Mouse (Mus musculus) retina, adult 2 months (tissue): ENCODE measurements at regions not wholly inside any gene's neighbourhood (a gene's known extent, or its start where the extent isn't known, plus 50 kb on each side); places are given as distances from the start of the nearest gene placed in this dataset.

Source experiments
- DNase-seq: peaks from one replicate; pipeline ENCODE4 v3.0.0-alpha.2; 2012; ENCODE audit warnings: low read depth, low spot score

- no peak for DNase-seq
These were observed 147.3 kb upstream of the Rasa1 start for GRCm38 (mm10) chr13:85436254-85436653.

GRCm38 (mm10) chr13:85430821-85431220 is 141.9 kb upstream of the Rasa1 start:
- DNase-seq = no peak

GRCm38 (mm10) chr13:85430040-85430439 is 141.1 kb upstream of the Rasa1 start:
- no peak for DNase-seq

DNA sequence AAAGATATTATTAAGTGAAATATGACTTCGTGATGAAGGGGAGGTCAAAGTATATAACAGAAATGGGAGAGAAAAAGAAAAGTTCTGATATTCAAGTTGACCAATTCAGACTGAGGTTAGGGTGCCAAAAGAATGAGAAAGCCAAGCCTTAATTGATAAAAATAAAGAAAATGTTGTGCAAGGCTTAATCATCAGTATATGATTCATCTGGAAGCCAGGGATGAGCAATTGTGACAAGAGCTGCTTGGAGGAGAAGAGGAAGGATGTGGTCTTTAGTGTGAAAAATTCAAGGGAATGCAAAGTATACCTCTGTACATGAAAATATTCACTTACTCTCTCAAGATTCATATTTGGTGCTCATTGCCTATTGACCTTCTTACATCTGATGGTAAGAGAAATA is 129.7 kb upstream of the Rasa1 start:
- DNase-seq = no peak

GRCm38 (mm10) chr13:85414951-85415350 is 126.0 kb upstream of the Rasa1 start:
- no peak for DNase-seq

DNA sequence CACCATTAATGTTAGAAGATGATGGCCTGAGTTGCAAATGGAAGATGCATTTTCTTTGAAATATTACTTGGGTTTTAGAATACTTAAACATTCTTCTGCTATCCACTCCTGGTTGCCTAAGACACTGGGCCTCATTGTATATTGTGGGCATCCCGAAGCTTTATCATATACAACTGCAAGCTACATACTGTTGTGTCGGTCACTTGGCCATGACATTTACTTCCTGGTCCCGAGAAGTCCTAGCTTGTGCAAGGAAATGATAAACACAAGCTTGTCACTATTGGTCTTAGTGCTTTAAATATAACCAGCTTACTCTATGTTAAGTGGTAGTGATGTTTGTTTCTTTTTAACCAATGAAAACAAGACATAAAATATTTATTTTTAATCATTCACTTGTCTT is 122.4 kb upstream of the Rasa1 start:
- no peak for DNase-seq

GRCm38 (mm10) chr13:85398834-85399233 is 109.9 kb upstream of the Rasa1 start:
- DNase-seq = no peak

- no peak for DNase-seq
These were observed 87.5 kb upstream of the Rasa1 start for GRCm38 (mm10) chr13:85376338-85376998.

GRCm38 (mm10) chr13:85359621-85360020 is 70.7 kb upstream of the Rasa1 start:
- no peak for DNase-seq

- DNase-seq = no peak
These were observed 70.2 kb upstream of the Rasa1 start for GRCm38 (mm10) chr13:85359143-85359542.

GRCm38 (mm10) chr13:85352061-85352460 is 63.1 kb upstream of the Rasa1 start:
- no peak for DNase-seq
